Mouse (Mus musculus): ENCODE data around the gene Zfp212.

DNA sequence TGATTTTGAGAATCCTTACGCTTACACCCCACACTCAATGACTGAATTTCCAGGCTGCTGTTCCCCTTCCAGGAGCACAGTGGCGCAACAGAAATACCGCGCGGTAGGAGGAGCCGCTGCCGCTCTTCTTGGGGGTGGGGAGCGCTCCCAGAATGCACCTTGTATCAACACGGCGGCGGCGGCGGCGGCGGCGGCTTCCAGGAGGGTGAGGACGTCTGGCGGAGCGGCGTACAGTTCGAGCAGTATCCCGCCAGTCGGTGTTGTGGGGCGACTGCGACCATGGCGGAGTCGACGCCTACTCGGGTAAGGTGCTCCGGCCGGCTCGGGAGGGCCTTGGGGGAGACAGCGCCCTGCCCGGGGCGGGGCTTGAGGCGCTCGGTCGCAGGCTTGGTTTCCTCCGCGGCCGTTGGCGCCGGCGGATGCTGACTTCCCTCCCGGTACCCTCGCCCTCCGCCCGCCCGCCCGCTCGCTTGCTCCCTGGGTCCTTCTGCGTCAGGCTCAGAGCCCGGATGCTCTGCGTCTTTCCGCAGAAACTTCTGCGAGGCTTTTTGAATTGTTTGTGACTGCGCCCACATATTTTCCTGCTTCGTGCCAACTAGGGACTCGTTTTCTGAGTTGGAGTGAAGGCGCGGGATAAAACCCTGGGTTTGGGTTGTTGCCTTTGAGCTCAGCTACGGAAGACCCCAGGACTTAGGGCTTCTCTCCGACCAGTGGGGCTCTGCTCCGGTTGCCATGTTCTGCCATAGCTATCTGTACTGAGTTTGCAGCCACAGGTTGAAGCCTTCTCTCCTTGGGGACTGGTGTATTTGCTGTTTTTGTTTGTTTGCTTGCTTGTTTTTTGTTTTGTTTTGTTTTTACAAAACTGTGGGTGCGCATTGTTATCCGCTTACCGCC lies at the start of gene Zfp212:
- TF ChIP-seq CTCF (IDR thresholded peaks at IDR 0.05) (peak; percentile 86), EP300 (IDR thresholded peaks at IDR 0.05; ENCODE audit: insufficient read depth, low read depth, low read length) (peak; percentile 56; the same call in 1 of the 2 replicates)

All from heart, adult 2 months (tissue).